Mouse (Mus musculus) megakaryocyte-erythroid progenitor cell, adult 5-6 weeks (primary cell): ENCODE measurements around the gene Exd2. TPM values are rescaled to one million over a fixed set of nuclear protein-coding genes. Genes with fewer than 3 reads are reported as not detected.

Experiments
- ATAC-seq: replicated peaks from 2 replicates; pipeline ENCODE4 v1.8.0; 2016; ENCODE audit warnings: mild to moderate bottlenecking, inconsistent platforms; ENCODE audit not compliant: severe bottlenecking, poor library complexity, low FRiP score, low TSS enrichment
- total RNA-seq, 2 experiments: library from RNA; stranded (forward) in 1 of 2; stranded (reverse) in 1 of 2; fragments of 200-1000, 215-1000 nt in 1 of 2; fragments of >200 nt in 1 of 2; fragmentation: Nextera tagmentation in 1 of 2; gene quantifications; 2 replicates each; pipeline ENCODE4 v1.2.3; 2014 to 2017

Gene Exd2
- total RNA-seq, 2 experiments from 2014 or later, result 11.0 to 22.3 TPM

DNA sequence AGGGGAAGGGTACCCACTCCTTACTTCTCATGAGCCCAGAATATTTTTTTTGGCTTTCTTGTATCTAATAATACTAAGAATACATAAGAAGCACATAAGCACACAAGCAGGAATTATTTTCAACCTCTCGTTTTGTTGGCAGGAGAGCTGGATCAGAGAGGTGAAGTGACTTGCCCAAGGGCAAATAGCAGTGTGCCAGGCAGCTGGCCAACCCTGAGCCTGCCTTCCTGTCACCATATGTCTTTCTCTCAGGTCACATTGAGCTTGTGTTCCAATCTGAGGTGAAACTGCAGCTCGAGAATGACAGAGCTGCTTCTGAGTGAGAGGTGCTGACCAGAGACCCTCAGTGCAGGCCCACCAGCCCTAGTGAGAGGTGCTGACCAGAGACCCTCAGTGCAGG is 71.0 kb downstream of the Exd2 start:
- no peak for ATAC-seq

DNA sequence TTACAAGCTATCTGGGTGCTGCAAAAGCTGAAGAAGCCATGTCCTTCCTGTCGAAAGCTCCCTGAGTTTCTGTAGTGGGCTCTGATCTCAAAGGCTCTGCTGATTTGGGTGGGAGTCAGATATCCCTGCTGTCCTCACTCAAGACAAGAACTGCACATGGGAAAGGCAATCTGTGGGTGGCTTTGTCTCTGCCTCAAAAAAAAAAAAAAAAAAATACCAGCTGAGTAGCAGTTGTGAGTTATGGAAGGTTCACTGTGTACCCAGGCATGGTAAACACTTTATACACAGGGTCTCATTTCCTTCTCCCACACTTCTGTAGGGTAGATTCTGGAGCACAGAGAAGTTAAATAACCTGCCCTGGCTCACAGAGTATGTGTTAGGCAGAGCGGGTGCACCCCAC is 74.4 kb downstream of the Exd2 start:
- ATAC-seq, result no peak

- ATAC-seq, result no peak
These were observed 75.4 kb downstream of the Exd2 start for GRCm38 (mm10) chr12:80538311-80538710.

DNA sequence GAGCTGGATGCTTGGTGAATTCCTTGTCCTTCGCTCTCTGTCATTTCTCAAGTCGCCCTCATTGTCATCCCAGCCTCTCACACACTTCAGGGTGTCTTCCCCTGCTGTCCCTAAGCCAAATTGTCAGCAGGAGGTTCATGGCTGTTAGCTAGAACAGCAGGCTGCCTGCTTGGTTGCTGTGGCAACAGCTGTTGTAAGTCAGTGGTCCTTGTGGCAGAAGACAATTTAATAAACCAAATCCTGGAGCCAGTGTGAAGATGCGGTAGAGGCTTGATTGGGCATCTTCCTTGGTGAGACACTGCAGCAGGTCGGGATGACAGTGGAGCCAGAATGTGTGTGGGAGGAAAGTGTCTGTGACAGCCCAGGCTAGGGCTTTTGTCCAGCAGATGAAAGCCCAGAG is 82.4 kb downstream of the Exd2 start:
- no peak for ATAC-seq

GRCm38 (mm10) chr12:80549646-80550045 is 86.8 kb downstream of the Exd2 start:
- ATAC-seq, result no peak

Other genes starting within 250 kb of the Exd2 start
- 0.96 and 7.6 TPM in 2 replicates for gene Actn1, start 202.7 kb upstream of the Exd2 start, total RNA-seq (2014; fragmentation: Nextera tagmentation)
- 4.9 and 7.2 TPM in 2 replicates for gene Actn1, start 202.7 kb upstream of the Exd2 start, total RNA-seq (2017)
- 13.5 and 18.0 TPM in 2 replicates for gene Dcaf5, start 26.5 kb upstream of the Exd2 start, total RNA-seq (2014; fragmentation: Nextera tagmentation)
- 10.1 and 12.1 TPM in 2 replicates for gene Dcaf5, start 26.5 kb upstream of the Exd2 start, total RNA-seq (2017)
- not detected in 2 replicates for gene Galnt16, start 55.2 kb downstream of the Exd2 start, total RNA-seq (2014; fragmentation: Nextera tagmentation)
- gene Galnt16, start 55.2 kb downstream of the Exd2 start, total RNA-seq (2017), result not detected in 2 replicates
- 19.6 and 28.4 TPM in 2 replicates for gene Slc39a9, start 180.8 kb downstream of the Exd2 start, total RNA-seq (2014; fragmentation: Nextera tagmentation)
- gene Slc39a9, start 180.8 kb downstream of the Exd2 start, total RNA-seq (2017), result 12.7 and 17.5 TPM in 2 replicates
- 140 and 158 TPM in 2 replicates for gene Erh, start 181.2 kb downstream of the Exd2 start, total RNA-seq (2014; fragmentation: Nextera tagmentation)
- gene Erh, start 181.2 kb downstream of the Exd2 start, total RNA-seq (2017), result 103 and 142 TPM in 2 replicates
- gene Plekhd1, start 229.5 kb downstream of the Exd2 start, total RNA-seq (2014; fragmentation: Nextera tagmentation), result 0.45 TPM in 1 of 2 replicates, not detected in the other
- not detected in 2 replicates for gene Plekhd1, start 229.5 kb downstream of the Exd2 start, total RNA-seq (2017)